Mouse (Mus musculus) CH12.LX (cell line): ENCODE results near the gene H3f3b. TPM values are rescaled to one million over a fixed set of nuclear protein-coding genes. Genes with fewer than 3 reads are reported as not detected.

Experiments
- DNase-seq: peaks from one replicate; pipeline ENCODE4 v3.0.0-alpha.2; 2013; ENCODE audit errors: extremely low read depth
- H3K27ac ChIP-seq: 2 replicates; pipeline ENCODE4 v1.5.1; 2012; ENCODE audit warnings: low read depth, mild to moderate bottlenecking, control low read depth, moderate library complexity; ENCODE audit not compliant: insufficient read depth
- H3K27me3 ChIP-seq: replicated peaks from 2 replicates; pipeline ENCODE3; 2012; ENCODE audit warnings: inconsistent platforms
- H3K36me3 ChIP-seq, 2 experiments: replicated peaks in 1 of 2; 2 replicates each; pipeline versions ENCODE3 to v1.6.1; 2012; ENCODE audit warnings: inconsistent platforms in 1 of 2, low read length in 1 of 2, mild to moderate bottlenecking in 1 of 2, mixed read lengths in 1 of 2, moderate library complexity in 1 of 2; ENCODE audit not compliant: control insufficient read depth in 1 of 2, insufficient read depth in 1 of 2
- H3K4me1 ChIP-seq, 2 experiments: 2 replicates each; pipeline ENCODE4 v1.6.1; 2012; ENCODE audit warnings: inconsistent platforms in 1 of 2, moderate library complexity in 1 of 2; ENCODE audit not compliant: insufficient read depth in 2 of 2, control insufficient read depth in 1 of 2
- H3K4me2 ChIP-seq: 2 replicates; pipeline ENCODE4 v1.6.1; 2012; ENCODE audit warnings: low read depth, mild to moderate bottlenecking, control low read depth; ENCODE audit not compliant: poor library complexity, insufficient read depth, severe bottlenecking
- H3K4me3 ChIP-seq, 3 experiments: fragments of 150-350 bp in 1 of 3; sonication (generic) in 1 of 3; replicated peaks in 1 of 3; 2 replicates each; pipeline versions ENCODE3 to v1.5.1; 2011 to 2012; ENCODE audit warnings: low read depth in 2 of 3, low read length in 2 of 3, mild to moderate bottlenecking in 2 of 3, moderate library complexity in 2 of 3, control low read depth in 1 of 3, improper control_type of control experiment in 1 of 3, inconsistent platforms in 1 of 3, mixed read lengths in 1 of 3; ENCODE audit not compliant: poor library complexity in 1 of 3
- H3K79me2 ChIP-seq: replicated peaks from 2 replicates; pipeline ENCODE4 v1.6.1; 2012; ENCODE audit warnings: mild to moderate bottlenecking, moderate library complexity; ENCODE audit not compliant: control insufficient read depth, poor library complexity, insufficient read depth, severe bottlenecking; ENCODE audit errors: extremely low read depth
- H3K9ac ChIP-seq: 2 replicates; pipeline ENCODE4 v1.6.1; 2012; ENCODE audit warnings: low read depth, mild to moderate bottlenecking, control low read depth, moderate library complexity; ENCODE audit not compliant: insufficient read depth
- H3K9me3 ChIP-seq: replicated peaks from 2 replicates; pipeline ENCODE3; 2012; ENCODE audit warnings: low read length, inconsistent platforms, mixed read lengths
- CHD1 ChIP-seq: IDR thresholded peaks from 2 replicates; pipeline ENCODE4 v1.6.1; 2012; ENCODE audit warnings: low read depth, low read length, improper control_type of control experiment, inconsistent platforms
- CHD2 ChIP-seq: IDR thresholded peaks from 2 replicates; pipeline ENCODE4 v1.6.1; 2011; ENCODE audit warnings: low read length, improper control_type of control experiment
- CTCF ChIP-seq, 2 experiments: IDR thresholded peaks in 1 of 2; conservative IDR thresholded peaks in 1 of 2; 2 replicates each; pipeline ENCODE4 v1.5.1; 2011 to 2012; ENCODE audit warnings: low read depth in 2 of 2, low read length in 2 of 2, improper control_type of control experiment in 1 of 2, inconsistent platforms in 1 of 2, mild to moderate bottlenecking in 1 of 2, moderate library complexity in 1 of 2
- E2F4 ChIP-seq: IDR thresholded peaks from 2 replicates; pipeline ENCODE4 v1.6.1; 2011; ENCODE audit warnings: low read depth, low read length, improper control_type of control experiment; ENCODE audit not compliant: insufficient replicate concordance
- ELF1 ChIP-seq: IDR thresholded peaks from 2 replicates; pipeline ENCODE4 v1.6.1; 2014; ENCODE audit warnings: low read depth, mild to moderate bottlenecking, inconsistent platforms, low read length, improper control_type of control experiment
- EP300 ChIP-seq: IDR thresholded peaks from 2 replicates; pipeline ENCODE4 v1.6.1; 2011; ENCODE audit warnings: low read length, improper control_type of control experiment
- ETS1 ChIP-seq: conservative IDR thresholded peaks from 2 replicates; pipeline ENCODE4 v1.6.1; 2012; ENCODE audit warnings: low read depth, mild to moderate bottlenecking, inconsistent platforms, low read length, improper control_type of control experiment, moderate library complexity
- GABPA ChIP-seq: IDR thresholded peaks from 2 replicates; pipeline ENCODE4 v1.6.1; 2012; ENCODE audit warnings: low read depth, low read length, improper control_type of control experiment, inconsistent platforms; ENCODE audit not compliant: insufficient replicate concordance
- IRF4 ChIP-seq: IDR thresholded peaks from 2 replicates; pipeline ENCODE4 v1.6.1; 2014; ENCODE audit warnings: low read depth, mild to moderate bottlenecking, inconsistent platforms, low read length, improper control_type of control experiment
- KAT2A ChIP-seq: IDR thresholded peaks from 2 replicates; pipeline ENCODE4 v1.6.1; 2012; ENCODE audit warnings: low read length, improper control_type of control experiment, inconsistent platforms; ENCODE audit not compliant: insufficient replicate concordance
- MAX ChIP-seq: IDR thresholded peaks from 2 replicates; pipeline ENCODE4 v1.6.1; 2011; ENCODE audit warnings: low read length, improper control_type of control experiment
- MAZ ChIP-seq: IDR thresholded peaks from 2 replicates; pipeline ENCODE4 v1.6.1; 2012; ENCODE audit warnings: low read depth, mild to moderate bottlenecking, inconsistent platforms, low read length, improper control_type of control experiment, moderate library complexity
- MEF2A ChIP-seq: IDR thresholded peaks from 2 replicates; pipeline ENCODE4 v1.6.1; 2014; ENCODE audit warnings: low read depth, mild to moderate bottlenecking, inconsistent platforms, low read length, improper control_type of control experiment, borderline replicate concordance
- MXI1 ChIP-seq: IDR thresholded peaks from 2 replicates; pipeline ENCODE4 v1.6.1; 2011; ENCODE audit warnings: mild to moderate bottlenecking, low read depth, low read length, improper control_type of control experiment
- MYC ChIP-seq: IDR thresholded peaks from 2 replicates; pipeline ENCODE4 v1.6.1; 2011; ENCODE audit warnings: low read depth, mild to moderate bottlenecking, improper control_type of control experiment, low read length
- NELFE ChIP-seq: IDR thresholded peaks from 2 replicates; pipeline ENCODE4 v1.6.1; 2011; ENCODE audit warnings: low read depth, low read length, improper control_type of control experiment
- NRF1 ChIP-seq: IDR thresholded peaks from 2 replicates; pipeline ENCODE4 v1.6.1; 2014; ENCODE audit warnings: low read depth, mild to moderate bottlenecking, inconsistent platforms, low read length, improper control_type of control experiment, moderate library complexity
- POLR2A ChIP-seq: IDR thresholded peaks from 2 replicates; pipeline ENCODE4 v1.6.1; 2011; ENCODE audit warnings: low read depth, mild to moderate bottlenecking, improper control_type of control experiment, low read length
- RAD21 ChIP-seq: IDR thresholded peaks from 2 replicates; pipeline ENCODE4 v1.6.1; 2011; ENCODE audit warnings: low read depth, mild to moderate bottlenecking, low read length, improper control_type of control experiment, moderate library complexity
- RCOR1 ChIP-seq: conservative IDR thresholded peaks from 2 replicates; pipeline ENCODE4 v1.6.1; 2012; ENCODE audit warnings: low read depth, mild to moderate bottlenecking, inconsistent platforms, low read length, improper control_type of control experiment
- SIN3A ChIP-seq: IDR thresholded peaks from 2 replicates; pipeline ENCODE4 v1.6.1; 2012; ENCODE audit warnings: low read length, improper control_type of control experiment, inconsistent platforms
- SMC3 ChIP-seq: IDR thresholded peaks from 2 replicates; pipeline ENCODE4 v1.6.1; 2011; ENCODE audit warnings: low read depth, low read length, improper control_type of control experiment
- TBP ChIP-seq: conservative IDR thresholded peaks from 2 replicates; pipeline ENCODE4 v1.6.1; 2011; ENCODE audit warnings: low read depth, low read length, improper control_type of control experiment
- TCF12 ChIP-seq: IDR thresholded peaks from 2 replicates; pipeline ENCODE4 v1.6.1; 2014; ENCODE audit warnings: low read depth, mild to moderate bottlenecking, inconsistent platforms, low read length, improper control_type of control experiment
- USF1 ChIP-seq: IDR thresholded peaks from 2 replicates; pipeline ENCODE4 v1.6.1; 2014; ENCODE audit warnings: low read depth, mild to moderate bottlenecking, inconsistent platforms, low read length, improper control_type of control experiment
- USF2 ChIP-seq: conservative IDR thresholded peaks from 2 replicates; pipeline ENCODE4 v1.6.1; 2011; ENCODE audit warnings: low read depth, low read length, improper control_type of control experiment
- ZC3H11A ChIP-seq: IDR thresholded peaks from 2 replicates; pipeline ENCODE4 v1.6.1; 2012; ENCODE audit warnings: low read depth, mild to moderate bottlenecking, inconsistent platforms, low read length, improper control_type of control experiment
- ZMIZ1 ChIP-seq: IDR thresholded peaks from 2 replicates; pipeline ENCODE4 v1.6.1; 2012; ENCODE audit warnings: low read depth, mild to moderate bottlenecking, inconsistent platforms, low read length, improper control_type of control experiment
- dilution Hi-C: fragments of 300-500 bp; cut with MboI; formaldehyde crosslinking; loops from 2 replicates; pipeline ENCODE4 v1.14.3; 2020; ENCODE audit warnings: low sequenced_read_pairs; ENCODE audit not compliant: extremely low pct_unique_long_range_greater_than_20kb, extremely low pct_ligation_motif_present
- in situ Hi-C: fragments of 300-500 bp; cut with MboI; formaldehyde crosslinking; loops from 3 replicates; pipeline ENCODE4 v1.14.3; 2019; ENCODE audit warnings: low sequenced_read_pairs, low pct_ligation_motif_present, low pct_unique_long_range_greater_than_20kb, mixed read lengths
- polyA plus RNA-seq: library from polyadenylated mRNA; unstranded; fragments of >175 nt; gene quantifications from 2 replicates; pipeline ENCODE4 v1.2.1, GENCODE M21; 2012; ENCODE audit warnings: low read depth; ENCODE audit not compliant: insufficient read length
- total RNA-seq, 2 experiments: library from RNA; depleted of rRNA; stranded (reverse); fragments of 300-350 nt in 1 of 2; fragments of >200 nt in 1 of 2; gene quantifications; 2 replicates each; pipeline ENCODE4 v1.2.3; 2012 to 2014

The H3f3b gene
- total and polyA plus RNA-seq, 3 experiments: 340 to 889 (median 567) TPM

- in situ Hi-C loops: loop anchor here (5.0 to 25.0 kb wide), 2 partner anchors 77 to 397 kb away; partner anchors contain the start of genes Gga3, Mif4gd, Mrps7 and Recql5
- H3K27ac ChIP-seq: no peak overlapping the region
- no peak overlapping the region for H3K9ac ChIP-seq
- no peaks in the 10 kb centered on the region for H3K27me3 ChIP-seq
- H3K36me3 ChIP-seq: peaks cover 41 to 61% of the 10 kb centered on the region in 2 experiments
- no peaks in the 10 kb centered on the region for H3K9me3 ChIP-seq
- no peak overlapping the region for H3K4me3 ChIP-seq
- H3K79me2 ChIP-seq: peaks cover 6% of the 10 kb centered on the region; the same call in 1 of the 2 replicates
- peaks cover 11 to 48% of the 10 kb centered on the region in 2 experiments for H3K4me1 ChIP-seq
- TF ChIP-seq ETS1 (no peak), MAZ (no peak), MXI1 (no peak), NRF1 (no peak), TCF12 (no peak), GABPA (no peak), USF1 (no peak), SMC3 (no peak), E2F4 (no peak), EP300 (no peak), NELFE (no peak), CTCF (conservative IDR thresholded peaks at IDR 0.05 in 1 of 2, IDR thresholded peaks at IDR 0.05 in 1 of 2; ENCODE audit: low read depth in 2 of 2, low read length in 2 of 2) (no peak), CHD2 (no peak), IRF4 (no peak), MAX (no peak), ZMIZ1 (no peak), ELF1 (no peak), CHD1 (no peak), TBP (no peak)
- dilution Hi-C loops: no loop called here
- DNase-seq: no peak
- no peak overlapping the region for H3K4me2 ChIP-seq
Measured at GRCm38 (mm10) chr11:116009661-116010060, 18.1 kb downstream of the H3f3b start.

GRCm38 (mm10) chr11:116008832-116009375 is 18.9 kb downstream of the H3f3b start:
- in situ Hi-C loops: loop anchor here (5.0 to 25.0 kb wide), 2 partner anchors 77 to 397 kb away; partner anchors contain the start of genes Gga3, Mif4gd, Mrps7 and Recql5
- peaks cover 11 to 42% of the 10 kb centered on the region in 2 experiments for H3K4me1 ChIP-seq
- H3K27me3 ChIP-seq: no peaks in the 10 kb centered on the region
- DNase-seq: no peak
- dilution Hi-C loops: no loop called here
- no peaks in the 10 kb centered on the region for H3K9me3 ChIP-seq
- H3K36me3 ChIP-seq: peaks cover 41 to 61% of the 10 kb centered on the region in 2 experiments
- TF ChIP-seq MAX: no peak
- TF ChIP-seq CTCF (conservative IDR thresholded peaks at IDR 0.05 in 1 of 2, IDR thresholded peaks at IDR 0.05 in 1 of 2; ENCODE audit: low read depth in 2 of 2, low read length in 2 of 2): no peak
- TF ChIP-seq ZMIZ1: no peak
- no peak for TF ChIP-seq CHD2
- no peak for TF ChIP-seq CHD1
- TF ChIP-seq MEF2A: no peak
- no peak for TF ChIP-seq RAD21
- no peak for TF ChIP-seq SIN3A
- TF ChIP-seq IRF4: no peak
- no peak for TF ChIP-seq RCOR1
- no peak for TF ChIP-seq USF2
- TF ChIP-seq MYC: no peak
- TF ChIP-seq MAZ: no peak
- TF ChIP-seq KAT2A: no peak
- no peak for TF ChIP-seq MXI1
- TF ChIP-seq ZC3H11A: no peak
- TF ChIP-seq NRF1: no peak
- no peak for TF ChIP-seq POLR2A
- no peak overlapping the region for H3K27ac ChIP-seq
- no peak overlapping the region for H3K9ac ChIP-seq
- H3K4me3 ChIP-seq: no peak overlapping the region
- no peak overlapping the region for H3K4me2 ChIP-seq
- peaks cover 6% of the 10 kb centered on the region; the same call in 1 of the 2 replicates for H3K79me2 ChIP-seq
